Mouse (Mus musculus) testis, adult 2 months (tissue): ENCODE measurements around the gene Hras. TPM values are rescaled to one million over a fixed set of nuclear protein-coding genes. Genes with fewer than 3 reads are reported as not detected.
A peak's percentile ranks its signal among the peaks of the same experiment; 100 is the strongest.

ENCODE experiments used
- H3K27ac ChIP-seq: fragments of 200-500 bp; 2 replicates; pipeline ENCODE4 v1.5.1; 2012; ENCODE audit warnings: low read depth, low read length; ENCODE audit not compliant: control insufficient read depth, insufficient read depth
- H3K27me3 ChIP-seq: fragments of 200-500 bp; 2 replicates; pipeline ENCODE4 v1.6.1; 2012; ENCODE audit warnings: mild to moderate bottlenecking, low read length, moderate library complexity; ENCODE audit not compliant: control insufficient read depth, insufficient read depth
- H3K36me3 ChIP-seq: fragments of 200-500 bp; 2 replicates; pipeline ENCODE4 v1.6.1; 2012; ENCODE audit warnings: mild to moderate bottlenecking, low read length; ENCODE audit not compliant: control insufficient read depth, insufficient read depth
- H3K4me1 ChIP-seq: fragments of 200-500 bp; 2 replicates; pipeline ENCODE4 v1.6.1; 2012; ENCODE audit warnings: low read length; ENCODE audit not compliant: control insufficient read depth, insufficient read depth
- H3K4me3 ChIP-seq: fragments of 200-500 bp; 2 replicates; pipeline ENCODE4 v1.5.1; 2012; ENCODE audit warnings: low read depth, mild to moderate bottlenecking, low read length, moderate library complexity, mixed read lengths; ENCODE audit not compliant: control insufficient read depth
- CTCF ChIP-seq: fragments of 200-500 bp; IDR thresholded peaks from 2 replicates; pipeline ENCODE4 v1.5.1; 2012; ENCODE audit warnings: low read depth, mild to moderate bottlenecking, inconsistent platforms, low read length, moderate library complexity; ENCODE audit not compliant: control insufficient read depth, insufficient read depth, insufficient replicate concordance
- POLR2A ChIP-seq: fragments of 200-500 bp; IDR thresholded peaks from 2 replicates; pipeline ENCODE4 v1.6.1; 2012; ENCODE audit warnings: low read depth, mild to moderate bottlenecking, inconsistent platforms, low read length, moderate library complexity; ENCODE audit not compliant: control insufficient read depth
- polyA plus RNA-seq: library from polyadenylated mRNA; depleted of rRNA; stranded (reverse); fragments of >200 nt; gene quantifications from 2 replicates; pipeline ENCODE4 v1.2.3, GENCODE M21; 2012

The Hras gene
- polyA plus RNA-seq, 1 experiment: 41.6 TPM

DNA sequence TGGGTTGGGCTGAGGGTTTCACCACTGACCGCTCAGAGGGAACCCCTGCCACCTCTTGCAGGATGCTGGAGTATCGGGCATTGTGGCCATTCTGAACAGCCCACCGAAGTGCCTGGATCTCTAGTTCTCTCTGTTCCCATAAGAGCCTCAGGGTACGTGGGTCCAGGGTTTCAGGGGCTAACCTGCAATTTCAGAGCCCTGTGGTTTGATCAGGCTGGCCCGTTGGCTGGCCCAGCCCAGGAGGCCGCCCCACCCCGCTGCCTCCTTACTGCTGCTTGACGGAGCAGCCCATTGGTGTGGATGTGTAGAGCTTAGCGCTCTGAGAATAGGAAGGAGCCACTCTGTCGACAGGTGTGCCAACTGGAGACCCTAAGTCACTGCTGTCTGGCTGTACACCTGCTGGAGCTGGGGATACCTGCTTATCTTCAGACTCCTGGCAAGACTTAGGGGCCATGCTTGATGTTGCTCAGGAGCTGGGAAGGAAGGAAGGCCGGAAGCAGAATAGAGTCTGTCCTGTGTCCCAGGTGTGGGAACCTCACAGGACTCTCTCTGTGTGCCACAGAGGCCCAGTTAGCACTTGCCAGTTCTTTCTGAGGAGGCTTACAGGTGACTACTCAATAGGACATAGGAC lies 19.9 kb upstream of the Hras start, which contains the start of gene Lmntd2:
Gene Lmntd2 (minus strand): TSS at position 476 of the 631 bp plus-strand sequence.
- Histone ChIP-seq H3K4me3 (peak within 1 kb of the TSS; percentile 86), H3K4me1 (peaks cover 19% of the 10 kb centered on the region), H3K36me3 (no peaks in the 10 kb centered on the region), H3K27ac (peak within 1 kb of the TSS; percentile 10), H3K27me3 (no peaks in the 10 kb centered on the region)
- no peak for TF ChIP-seq POLR2A
- TF ChIP-seq CTCF: no peak

DNA sequence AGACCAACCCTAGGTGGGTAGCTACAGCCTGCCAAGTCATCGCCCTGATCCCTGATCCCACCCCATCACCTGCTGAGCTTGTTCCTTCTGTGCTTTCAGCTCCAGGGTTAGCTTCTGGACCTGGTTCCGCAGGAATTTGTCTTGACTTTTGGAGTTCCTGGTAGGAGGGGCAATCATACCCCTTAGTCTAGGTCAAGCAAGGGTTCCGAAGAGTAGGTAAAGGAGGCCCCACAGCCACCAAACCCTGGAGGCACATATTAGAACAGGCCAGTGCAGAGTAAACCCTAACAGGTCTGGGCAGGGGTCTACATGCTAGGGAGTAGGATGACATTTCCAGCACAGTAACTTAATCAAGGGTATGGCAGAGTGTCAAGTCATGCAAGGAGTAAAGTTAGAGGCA lies 19.3 kb upstream of the Hras start:
- TF ChIP-seq POLR2A (no peak), CTCF (no peak)
- H3K27me3 ChIP-seq: no peaks in the 10 kb centered on the region
- H3K4me3 ChIP-seq: peak overlapping the region; percentile 86
- H3K4me1 ChIP-seq: peaks cover 19% of the 10 kb centered on the region
- H3K36me3 ChIP-seq: no peaks in the 10 kb centered on the region
- H3K27ac ChIP-seq: no peak overlapping the region

DNA sequence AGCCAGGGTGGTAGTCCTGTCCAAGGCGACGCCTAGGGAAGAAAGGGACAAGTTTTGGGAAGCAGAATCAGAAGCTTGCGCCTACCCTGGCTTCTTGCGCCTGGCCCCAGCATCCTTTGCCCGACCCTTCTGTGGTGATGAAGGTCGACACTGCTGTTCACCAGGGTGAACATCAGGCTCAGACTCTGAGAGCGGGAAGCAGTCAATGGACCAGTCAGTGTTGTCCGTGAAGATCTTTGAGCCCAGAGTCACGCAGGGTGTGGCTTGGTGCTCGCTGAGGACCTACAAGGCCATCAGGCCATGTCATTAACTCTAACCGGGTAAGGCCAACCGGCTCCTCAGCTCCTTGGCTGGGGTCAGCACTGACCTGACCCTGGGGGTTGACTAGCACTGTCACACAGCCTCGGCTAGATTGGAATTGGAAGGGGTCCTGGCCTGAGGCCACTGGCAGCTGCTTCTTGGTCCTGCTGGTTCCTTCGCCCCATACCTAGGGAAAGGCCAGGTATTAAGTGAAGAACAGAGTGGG lies 16.9 kb upstream of the Hras start:
- no peak overlapping the region for H3K27ac ChIP-seq

DNA sequence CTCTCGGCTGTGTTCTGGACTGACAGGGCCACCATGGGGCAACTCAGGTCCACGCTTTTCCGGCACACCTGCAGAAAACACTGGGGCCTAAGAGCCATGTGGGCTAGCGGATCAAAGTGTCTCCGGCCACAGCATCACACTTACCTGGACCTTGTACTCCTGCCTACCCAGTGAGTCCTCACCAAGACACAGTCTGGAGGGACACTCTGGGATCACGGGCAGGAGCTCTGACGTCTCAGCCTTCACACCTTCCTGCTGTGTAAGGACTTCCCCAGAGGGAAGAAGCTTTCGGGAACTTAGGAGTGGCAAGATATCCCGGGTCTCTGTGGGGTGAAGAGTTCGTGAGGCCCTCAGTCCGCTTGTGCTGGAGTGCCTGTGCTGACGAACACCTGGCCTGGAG lies 16.3 kb upstream of the Hras start:
- H3K4me1 ChIP-seq: peaks cover 5% of the 10 kb centered on the region
- no peaks in the 10 kb centered on the region for H3K36me3 ChIP-seq
- TF ChIP-seq CTCF (no peak), POLR2A (no peak)
- no peak overlapping the region for H3K4me3 ChIP-seq
- no peak overlapping the region for H3K27ac ChIP-seq
- no peaks in the 10 kb centered on the region for H3K27me3 ChIP-seq

More for the DNA sequence above, 16.9 kb upstream of the Hras start:
- peaks cover 9% of the 10 kb centered on the region for H3K4me1 ChIP-seq
- TF ChIP-seq CTCF (no peak), POLR2A (no peak)
- no peak overlapping the region for H3K4me3 ChIP-seq
- no peaks in the 10 kb centered on the region for H3K27me3 ChIP-seq
- no peaks in the 10 kb centered on the region for H3K36me3 ChIP-seq

DNA sequence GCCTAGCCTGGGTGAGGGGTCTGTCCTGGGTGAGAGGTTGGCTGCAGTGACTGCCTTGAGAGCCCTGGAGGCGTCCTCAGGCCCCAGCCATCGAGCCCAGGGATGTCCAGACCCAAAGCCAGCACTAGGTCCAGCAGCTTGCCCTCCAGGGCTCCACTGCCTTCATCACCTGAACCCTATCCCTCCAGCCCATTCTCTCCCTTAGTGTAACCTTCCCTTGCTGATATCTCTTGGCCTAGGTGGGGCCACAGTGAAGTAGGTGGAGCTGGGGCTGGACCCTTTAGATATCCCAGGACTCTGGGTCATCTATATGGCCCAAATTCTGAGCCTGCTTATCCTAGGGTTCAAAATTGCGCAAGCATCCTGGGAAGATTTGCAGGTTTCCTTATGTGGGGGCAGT lies 15.7 kb upstream of the Hras start:
- Histone ChIP-seq H3K27me3 (no peaks in the 10 kb centered on the region), H3K27ac (no peak overlapping the region), H3K4me1 (no peaks in the 10 kb centered on the region; the same call in 1 of the 2 replicates), H3K36me3 (no peaks in the 10 kb centered on the region), H3K4me3 (no peak overlapping the region)
- TF ChIP-seq POLR2A: no peak
- no peak for TF ChIP-seq CTCF

DNA sequence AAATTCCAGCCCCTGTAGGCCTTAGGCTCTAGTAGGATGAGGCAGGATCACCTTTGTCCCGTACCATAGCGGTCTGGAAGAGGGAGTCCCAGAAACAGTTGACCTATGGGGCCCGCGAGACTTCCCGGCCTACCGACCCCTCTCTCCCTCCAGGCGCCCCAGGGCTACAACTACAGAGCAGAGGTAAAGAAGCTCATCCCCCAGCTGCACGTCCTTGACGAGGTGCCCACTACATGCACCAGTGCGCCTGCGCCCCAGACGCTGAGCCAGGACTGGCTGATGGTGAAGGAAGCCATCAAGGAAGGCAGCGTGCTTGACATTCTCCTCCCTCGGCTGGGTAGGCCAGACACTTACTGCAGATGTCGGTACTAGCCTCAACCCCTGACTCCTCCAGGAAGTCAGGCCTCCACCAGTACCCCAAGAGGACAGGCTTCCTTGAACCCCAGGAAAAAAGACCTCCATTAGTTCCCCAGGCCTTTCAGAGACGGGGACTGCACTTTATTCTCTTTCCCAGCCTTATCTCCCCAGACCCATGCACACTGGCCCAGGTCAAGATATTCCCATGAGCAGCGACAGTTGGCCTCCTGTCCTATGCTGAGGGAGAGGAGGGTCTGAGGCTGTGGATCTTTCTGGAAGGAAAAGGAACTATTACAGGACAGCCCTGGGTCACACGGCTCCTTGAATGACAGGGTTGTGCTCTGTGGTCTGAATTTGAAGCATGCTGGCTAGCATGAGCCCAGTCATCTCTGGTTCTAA lies 12.6 kb upstream of the Hras start:
- Histone ChIP-seq H3K36me3 (no peaks in the 10 kb centered on the region), H3K4me3 (no peak overlapping the region), H3K27me3 (no peaks in the 10 kb centered on the region), H3K27ac (no peak overlapping the region), H3K4me1 (no peaks in the 10 kb centered on the region)
- TF ChIP-seq POLR2A: no peak
- no peak for TF ChIP-seq CTCF

DNA sequence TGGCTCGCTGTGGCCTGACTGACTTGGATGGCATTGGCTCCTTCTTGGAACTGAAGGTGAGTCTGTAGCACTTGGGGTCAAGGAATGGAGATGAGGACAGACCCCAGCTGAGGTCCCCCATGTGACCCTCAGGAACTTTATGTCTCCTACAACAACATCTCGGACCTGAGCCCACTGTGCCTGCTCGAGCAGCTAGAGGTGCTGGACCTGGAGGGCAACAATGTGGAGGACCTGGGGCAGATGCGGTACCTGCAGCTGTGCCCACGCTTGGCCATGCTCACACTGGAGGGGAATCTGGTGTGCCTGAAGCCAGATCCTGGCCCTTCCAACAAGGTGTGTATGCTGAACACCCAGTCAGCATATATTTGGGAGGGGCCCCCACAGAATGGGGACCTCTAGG lies 11.7 kb upstream of the Hras start:
- Histone ChIP-seq H3K36me3 (no peaks in the 10 kb centered on the region; the same call in 1 of the 2 replicates), H3K4me1 (no peaks in the 10 kb centered on the region), H3K27me3 (no peaks in the 10 kb centered on the region), H3K4me3 (no peak overlapping the region), H3K27ac (no peak overlapping the region)
- no peak for TF ChIP-seq CTCF
- no peak for TF ChIP-seq POLR2A
